ENCODE assay signal across 9 mouse cellular contexts in genomic region chr3:37712501-37712900, GRCm38 (mm10). TPM values are rescaled to one million over a fixed set of nuclear protein-coding genes. Genes with fewer than 3 reads are reported as not detected.
A peak's percentile ranks its signal among the peaks of the same experiment; 100 is the strongest.
DNase-seq lines count a peak whose midpoint lies in the region; ATAC-seq lines count a peak whose summit lies in the region.
"Had no signal": no experiment of that assay in that cellular context is flagged by ENCODE, and none has a peak within 500 bp of the region (broad histone marks: within the 10 kb centered on the region; RNA-seq: fewer than 3 reads in every experiment).

No protein-coding gene starts in this region.

- DNase-seq in left cerebral cortex, postnatal 4 days = peak; percentile 77
- no peak for DNase-seq in left cerebral cortex, adult 9 months (ENCODE audit: low spot score in 2 of 2)
- peak; percentile 68 to 71 for DNase-seq in cerebellum, postnatal 36 days
- DNase-seq in ovary, postnatal 36 days (ENCODE audit: low spot score) = peak; percentile 60
- DNase-seq in spleen, postnatal 10 days (ENCODE audit: low spot score in 2 of 2) = no peak
- no peak for DNase-seq in thymus, adult 18-20 months

- intact Hi-C loops in left cerebral cortex, postnatal 4 days (cut with DNase I) = no loop called here

- peak overlapping the region; percentile 23; the same call in 1 of the 2 replicates for H3K27ac ChIP-seq in intestine, embryonic 16.5 days (ENCODE audit: low read length)
- no peak overlapping the region for H3K27ac ChIP-seq in neural tube, embryonic 15.5 days (replicated peaks)
- H3K27ac ChIP-seq: neural tube, embryonic 12.5 days had no signal

- 38% methylated on average over 9 of the region's 9 CpGs for WGBS in intestine, embryonic 16.5 days
- 82% methylated on average over 9 of the region's 9 CpGs for WGBS in neural tube, embryonic 15.5 days

- no peaks in the 10 kb centered on the region for H3K36me3 ChIP-seq in intestine, embryonic 16.5 days (ENCODE audit: control insufficient read depth, insufficient read depth, low read length)
- H3K36me3 ChIP-seq in neural tube, embryonic 15.5 days = no peaks in the 10 kb centered on the region
- H3K36me3 ChIP-seq: neural tube, embryonic 12.5 days had no signal

- no peak overlapping the region for H3K9ac ChIP-seq in intestine, embryonic 16.5 days (ENCODE audit: low read depth, low read length)
- no peak overlapping the region for H3K9ac ChIP-seq in neural tube, embryonic 15.5 days (replicated peaks)
- H3K9ac ChIP-seq: neural tube, embryonic 12.5 days had no signal

- peaks cover 4% of the 10 kb centered on the region; the same call in 1 of the 2 replicates for H3K4me1 ChIP-seq in intestine, embryonic 16.5 days (ENCODE audit: control insufficient read depth, insufficient read depth, low read length)
- H3K4me1 ChIP-seq in neural tube, embryonic 15.5 days = no peaks in the 10 kb centered on the region
- H3K4me1 ChIP-seq: neural tube, embryonic 12.5 days had no signal

- peak; percentile 62 for ATAC-seq in intestine, embryonic 16.5 days
- ATAC-seq in neural tube, embryonic 15.5 days (ENCODE audit: low FRiP score) = no peak

- H3K27me3 ChIP-seq in intestine, embryonic 16.5 days (replicated peaks; ENCODE audit: control insufficient read depth, insufficient read depth, low read length) = no peaks in the 10 kb centered on the region
- H3K27me3 ChIP-seq in neural tube, embryonic 15.5 days (replicated peaks) = no peaks in the 10 kb centered on the region
- H3K27me3 ChIP-seq: neural tube, embryonic 12.5 days had no signal

- no peak overlapping the region for H3K4me2 ChIP-seq in intestine, embryonic 16.5 days (ENCODE audit: low read depth, low read length)
- no peak overlapping the region for H3K4me2 ChIP-seq in neural tube, embryonic 15.5 days
- H3K4me2 ChIP-seq: neural tube, embryonic 12.5 days had no signal

- H3K9me3 ChIP-seq in intestine, embryonic 16.5 days (ENCODE audit: control insufficient read depth, low read length) = no peaks in the 10 kb centered on the region
- no peaks in the 10 kb centered on the region for H3K9me3 ChIP-seq in neural tube, embryonic 15.5 days (replicated peaks)
- H3K9me3 ChIP-seq: neural tube, embryonic 12.5 days had no signal

- H3K4me3 ChIP-seq in intestine, embryonic 16.5 days (ENCODE audit: low read length) = no peak overlapping the region
- no peak overlapping the region for H3K4me3 ChIP-seq in neural tube, embryonic 15.5 days (replicated peaks)
- H3K4me3 ChIP-seq: neural tube, embryonic 12.5 days had no signal

RNA-seq across cellular contexts. Expression of gene Gm5148, which starts 11.8 kb away (rescaled TPM):
- 1 to 10 TPM; 1.5 to 2.8 TPM for total RNA-seq in left cerebral cortex, postnatal 4 days (2021)
- polyA plus RNA-seq in intestine, embryonic 16.5 days (2015; fragmentation: Nextera tagmentation; extraction: Ambion mirVana) = 4.0 and 5.9 TPM in 2 replicates
- 9.2 and 15.2 TPM in 2 replicates for polyA plus RNA-seq in neural tube, embryonic 15.5 days (2015; fragmentation: Nextera tagmentation; extraction: Ambion mirVana)

Comparison
In these comparisons a context has a peak if more than half of its experiments do, and no peak if none do; other contexts are left out.
1. DNase-seq: peak in left cerebral cortex, postnatal 4 days (single experiment), cerebellum, postnatal 36 days (2 of 2) and ovary, postnatal 36 days (single experiment); none in left cerebral cortex, adult 9 months (0 of 2), spleen, postnatal 10 days (0 of 2) and thymus, adult 18-20 months (0 of 2).